Mouse (Mus musculus): ENCODE results near the gene Deaf1. TPM values are rescaled to one million over a fixed set of nuclear protein-coding genes. Genes with fewer than 3 reads are reported as not detected.
A peak's percentile ranks its signal among the peaks of the same experiment; 100 is the strongest.

Deaf1 gene
- polyA plus RNA-seq, 1 experiment from 2014 or later, result 56.2 TPM

DNA sequence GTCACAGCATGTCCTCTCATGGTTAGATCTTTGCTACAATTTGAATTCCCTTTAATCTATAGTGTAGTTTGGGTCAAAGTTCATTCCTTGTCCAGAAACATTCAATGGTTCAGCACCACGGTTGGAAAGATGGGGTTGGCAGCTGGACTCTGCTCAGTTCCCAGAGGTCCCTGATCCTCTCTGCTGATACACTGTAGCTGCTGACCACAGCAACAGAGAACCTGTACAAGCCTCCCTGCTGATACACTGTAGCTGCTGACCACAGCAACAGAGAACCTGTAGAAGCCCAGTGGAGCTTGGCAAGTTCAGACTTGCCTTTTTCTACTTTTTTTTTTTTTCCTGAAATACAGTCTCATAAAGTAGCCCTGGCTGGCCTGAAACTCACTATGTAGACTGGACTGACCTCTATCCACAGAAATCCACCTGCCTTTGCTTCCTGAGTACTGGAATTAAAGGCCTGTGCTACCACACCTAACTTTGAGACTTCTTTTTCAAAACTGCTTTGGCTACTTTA, 9.8 kb downstream of the Deaf1 start:
- H3K4me2 ChIP-seq, result no peak overlapping the region
- H3K27me3 ChIP-seq, result no peaks in the 10 kb centered on the region
- 75% methylated on average over 1 of the region's 1 CpGs for WGBS
- no peak overlapping the region for H3K4me3 ChIP-seq
- ATAC-seq (ENCODE audit: borderline replicate concordance, extremely low read depth, low FRiP score, low TSS enrichment), result no peak
- H3K9me3 ChIP-seq, result no peaks in the 10 kb centered on the region
- no peaks in the 10 kb centered on the region for H3K4me1 ChIP-seq
- H3K9ac ChIP-seq, result no peak overlapping the region
- H3K27ac ChIP-seq, result no peak overlapping the region
- H3K36me3 ChIP-seq, result peaks cover 86% of the 10 kb centered on the region

DNA sequence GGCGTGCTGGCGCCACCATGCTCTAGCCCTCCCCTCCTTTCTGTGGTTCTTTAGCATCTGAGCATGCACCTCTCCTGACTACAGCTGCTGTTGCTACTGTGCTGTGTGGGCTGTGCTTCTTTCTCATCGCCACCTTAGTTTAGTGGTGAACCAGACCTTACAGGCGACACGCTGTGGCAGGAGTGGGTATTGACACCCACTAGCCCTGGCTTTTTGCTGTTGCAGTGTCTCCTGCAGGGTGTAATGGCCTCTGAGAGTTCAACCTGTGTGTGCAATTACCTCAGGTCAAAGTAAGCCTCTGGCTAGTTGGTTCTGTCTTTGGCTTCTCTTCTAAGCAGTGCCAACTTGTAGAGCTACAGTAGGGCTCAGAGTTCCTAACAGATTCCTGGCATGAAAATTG, 11.5 kb downstream of the Deaf1 start:
- Histone ChIP-seq H3K27me3 (no peaks in the 10 kb centered on the region), H3K36me3 (peaks cover 83% of the 10 kb centered on the region), H3K4me1 (no peaks in the 10 kb centered on the region), H3K27ac (no peak overlapping the region), H3K9me3 (no peaks in the 10 kb centered on the region), H3K4me2 (no peak overlapping the region), H3K4me3 (no peak overlapping the region), H3K9ac (no peak overlapping the region)
- 72% methylated on average over 5 of the region's 5 CpGs for WGBS
- ATAC-seq (ENCODE audit: borderline replicate concordance, extremely low read depth, low FRiP score, low TSS enrichment), result no peak

GRCm38 (mm10) chr7:141315076-141315475, 12.4 kb downstream of the Deaf1 start:
- Histone ChIP-seq H3K36me3 (peaks cover 83% of the 10 kb centered on the region), H3K4me2 (no peak overlapping the region), H3K4me3 (no peak overlapping the region), H3K27ac (no peak overlapping the region), H3K9ac (no peak overlapping the region), H3K9me3 (no peaks in the 10 kb centered on the region), H3K27me3 (no peaks in the 10 kb centered on the region), H3K4me1 (no peaks in the 10 kb centered on the region)
- 80% methylated on average over 8 of the region's 8 CpGs for WGBS
- no peak for ATAC-seq (ENCODE audit: borderline replicate concordance, extremely low read depth, low FRiP score, low TSS enrichment)

- Histone ChIP-seq H3K4me2 (no peak overlapping the region), H3K9ac (no peak overlapping the region), H3K9me3 (no peaks in the 10 kb centered on the region), H3K27me3 (no peaks in the 10 kb centered on the region), H3K27ac (no peak overlapping the region), H3K4me3 (no peak overlapping the region), H3K36me3 (peaks cover 86% of the 10 kb centered on the region), H3K4me1 (no peaks in the 10 kb centered on the region)
- 92% methylated on average over 2 of the region's 2 CpGs for WGBS
- no peak for ATAC-seq (ENCODE audit: borderline replicate concordance, extremely low read depth, low FRiP score, low TSS enrichment)
These were observed 13.1 kb downstream of the Deaf1 start for GRCm38 (mm10) chr7:141314416-141314815.

DNA sequence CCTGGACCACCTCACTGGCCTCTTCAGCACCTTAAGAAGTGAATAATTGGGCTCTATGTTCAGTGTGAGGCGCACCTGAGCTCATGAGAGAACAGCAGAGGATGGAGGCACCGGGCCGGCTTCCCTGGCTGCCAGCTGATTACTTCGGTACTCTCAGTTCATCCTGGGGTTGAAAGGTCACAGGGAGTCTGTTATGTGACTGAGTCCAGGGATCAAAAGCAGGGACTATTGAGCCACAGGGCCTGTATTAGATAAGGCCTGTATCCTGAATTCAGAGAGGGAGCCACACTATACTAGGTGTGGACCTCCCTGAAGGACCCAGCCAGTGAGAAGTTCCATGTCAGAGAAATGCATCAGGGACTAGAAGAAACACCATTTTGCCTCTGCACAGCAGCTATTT, 23.0 kb downstream of the Deaf1 start:
- H3K9me3 ChIP-seq, result no peaks in the 10 kb centered on the region
- no peaks in the 10 kb centered on the region for H3K4me1 ChIP-seq
- H3K9ac ChIP-seq, result no peak overlapping the region
- peaks cover 93% of the 10 kb centered on the region for H3K36me3 ChIP-seq
- no peak overlapping the region for H3K4me2 ChIP-seq
- no peak overlapping the region for H3K27ac ChIP-seq
- H3K27me3 ChIP-seq, result no peaks in the 10 kb centered on the region
- no peak overlapping the region for H3K4me3 ChIP-seq
- 85% methylated on average over 4 of the region's 4 CpGs for WGBS
- no peak for ATAC-seq (ENCODE audit: borderline replicate concordance, extremely low read depth, low FRiP score, low TSS enrichment)

- Histone ChIP-seq H3K27ac (no peak overlapping the region), H3K27me3 (no peaks in the 10 kb centered on the region), H3K4me1 (no peaks in the 10 kb centered on the region), H3K9ac (no peak overlapping the region), H3K9me3 (no peaks in the 10 kb centered on the region), H3K36me3 (peaks cover 77% of the 10 kb centered on the region), H3K4me2 (no peak overlapping the region), H3K4me3 (no peak overlapping the region)
- no peak for ATAC-seq (ENCODE audit: borderline replicate concordance, extremely low read depth, low FRiP score, low TSS enrichment)
- 86% methylated on average over 1 of the region's 1 CpGs for WGBS
These were observed 24.7 kb downstream of the Deaf1 start for GRCm38 (mm10) chr7:141302702-141303268.

- peaks cover 69% of the 10 kb centered on the region for H3K36me3 ChIP-seq
These were observed 26.1 kb downstream of the Deaf1 start for GRCm38 (mm10) chr7:141301386-141301785.

DNA sequence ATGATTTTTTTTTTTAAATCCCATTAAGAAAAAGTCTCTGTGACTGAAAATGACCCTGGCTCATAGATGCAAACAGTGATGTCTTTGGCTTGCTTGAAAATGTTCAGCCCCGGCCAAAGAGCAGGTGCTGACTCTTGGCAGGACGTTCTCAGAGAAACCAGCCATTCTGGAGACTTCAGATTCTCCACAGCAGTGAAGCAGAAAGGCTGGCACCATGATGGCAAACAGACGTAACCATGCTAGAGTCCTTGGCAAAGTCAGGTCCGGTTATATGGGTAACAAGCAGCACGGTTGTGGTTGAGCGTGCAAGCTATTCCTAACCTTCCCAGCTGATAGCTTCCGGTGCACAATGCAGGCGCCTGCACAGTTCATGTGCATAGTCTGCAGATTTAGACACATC, 28.3 kb downstream of the Deaf1 start:
- Histone ChIP-seq H3K4me3 (no peak overlapping the region), H3K9ac (no peak overlapping the region), H3K9me3 (no peaks in the 10 kb centered on the region), H3K27me3 (peaks cover 16% of the 10 kb centered on the region), H3K27ac (no peak overlapping the region), H3K36me3 (peaks cover 47% of the 10 kb centered on the region), H3K4me2 (no peak overlapping the region), H3K4me1 (peaks cover 10% of the 10 kb centered on the region)
- ATAC-seq (ENCODE audit: borderline replicate concordance, extremely low read depth, low FRiP score, low TSS enrichment), result no peak
- WGBS, result 93% methylated on average over 8 of the region's 8 CpGs

More at GRCm38 (mm10) chr7:141301386-141301785, 26.1 kb downstream of the Deaf1 start:
- no peak overlapping the region for H3K4me3 ChIP-seq
- H3K27ac ChIP-seq, result no peak overlapping the region
- no peaks in the 10 kb centered on the region for H3K9me3 ChIP-seq
- WGBS, result 91% methylated on average over 9 of the region's 9 CpGs
- H3K4me2 ChIP-seq, result no peak overlapping the region
- H3K4me1 ChIP-seq, result no peaks in the 10 kb centered on the region
- no peak overlapping the region for H3K9ac ChIP-seq
- no peak for ATAC-seq (ENCODE audit: borderline replicate concordance, extremely low read depth, low FRiP score, low TSS enrichment)
- no peaks in the 10 kb centered on the region for H3K27me3 ChIP-seq

DNA sequence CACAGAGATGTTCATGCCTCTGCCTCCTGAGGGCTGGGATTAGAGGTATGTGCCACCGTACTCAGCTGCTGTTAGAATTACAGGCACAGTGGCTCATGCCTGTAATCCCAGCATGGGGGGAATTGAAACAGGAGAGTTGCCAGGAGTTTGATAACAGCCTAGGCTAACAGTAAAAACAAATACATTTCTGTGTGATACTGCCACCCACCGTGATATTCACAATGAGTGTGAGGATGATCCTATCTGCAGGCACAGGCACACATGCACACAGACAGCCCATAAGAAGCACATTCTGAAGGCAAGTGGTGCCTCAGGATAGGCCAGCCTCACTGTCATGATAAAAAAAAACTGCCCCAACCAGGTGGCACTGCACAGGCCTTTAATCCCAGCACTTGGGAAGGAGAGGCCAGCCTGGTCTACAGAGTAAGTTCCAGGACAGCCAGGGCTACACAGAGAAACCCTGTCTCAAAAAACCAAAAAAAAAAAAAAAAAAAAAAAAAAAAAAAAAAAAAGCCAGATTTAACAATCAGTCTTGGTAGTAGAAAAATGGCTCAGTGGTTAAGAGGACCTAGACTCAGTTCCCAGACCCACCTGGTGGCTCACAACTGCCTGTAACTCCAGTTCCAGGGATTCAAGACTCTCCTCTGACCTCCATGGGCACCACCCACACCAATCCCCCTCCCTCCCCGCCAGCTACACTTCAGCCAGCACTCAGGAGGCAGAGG, 29.4 kb downstream of the Deaf1 start:
- ATAC-seq (ENCODE audit: borderline replicate concordance, extremely low read depth, low FRiP score, low TSS enrichment), result no peak
- Histone ChIP-seq H3K9me3 (no peaks in the 10 kb centered on the region), H3K4me3 (no peak overlapping the region), H3K4me2 (no peak overlapping the region), H3K36me3 (peaks cover 38% of the 10 kb centered on the region), H3K4me1 (peaks cover 18% of the 10 kb centered on the region), H3K9ac (no peak overlapping the region), H3K27me3 (peaks cover 26% of the 10 kb centered on the region), H3K27ac (no peak overlapping the region)
- WGBS, result 67% methylated on average over 3 of the region's 3 CpGs

DNA sequence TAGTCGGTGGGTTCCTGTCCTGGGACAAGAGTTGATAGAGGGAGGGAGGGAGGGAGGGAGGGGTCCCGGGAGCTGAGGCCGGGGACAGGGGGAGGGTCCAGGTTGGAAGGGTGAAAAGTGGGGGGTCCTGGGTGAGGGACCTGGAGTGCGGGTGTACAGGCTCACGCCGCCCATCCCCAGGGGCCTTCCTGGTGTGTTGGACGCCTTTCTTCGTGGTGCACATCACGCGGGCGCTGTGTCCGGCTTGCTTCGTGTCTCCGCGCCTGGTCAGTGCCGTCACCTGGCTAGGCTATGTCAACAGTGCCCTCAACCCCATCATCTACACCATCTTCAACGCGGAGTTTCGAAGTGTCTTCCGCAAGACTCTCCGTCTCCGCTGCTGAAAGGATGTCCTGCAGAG, 33.0 kb downstream of the Deaf1 start:
- peaks cover 55% of the 10 kb centered on the region for H3K27me3 ChIP-seq

GRCm38 (mm10) chr7:141293852-141294471, 33.5 kb downstream of the Deaf1 start:
- Histone ChIP-seq H3K36me3 (peaks cover 5% of the 10 kb centered on the region; the same call in 1 of the 2 replicates), H3K4me3 (peak overlapping the region; percentile 32), H3K4me1 (peaks cover 31% of the 10 kb centered on the region), H3K9ac (no peak overlapping the region), H3K9me3 (no peaks in the 10 kb centered on the region), H3K27ac (no peak overlapping the region), H3K4me2 (peak overlapping the region; percentile 60), H3K27me3 (peaks cover 55% of the 10 kb centered on the region)
- WGBS, result under 1% methylated on average over 53 of the region's 53 CpGs
- ATAC-seq (ENCODE audit: borderline replicate concordance, extremely low read depth, low FRiP score, low TSS enrichment), result peak; percentile 31; the same call in 1 of the 2 replicates

More for the DNA sequence above, 33.0 kb downstream of the Deaf1 start:
- H3K9ac ChIP-seq, result no peak overlapping the region
- H3K36me3 ChIP-seq, result peaks cover 5% of the 10 kb centered on the region; the same call in 1 of the 2 replicates
- no peaks in the 10 kb centered on the region for H3K9me3 ChIP-seq
- H3K4me2 ChIP-seq, result peak overlapping the region; percentile 60
- H3K4me3 ChIP-seq, result peak overlapping the region; percentile 32
- WGBS, result 5% methylated on average over 22 of the region's 22 CpGs
- ATAC-seq (ENCODE audit: borderline replicate concordance, extremely low read depth, low FRiP score, low TSS enrichment), result no peak
- peaks cover 31% of the 10 kb centered on the region for H3K4me1 ChIP-seq
- no peak overlapping the region for H3K27ac ChIP-seq

Measured in lung, embryonic 15.5 days (tissue).